Mouse (Mus musculus) ES-Bruce4 (cell line): Measurements from ENCODE around the gene Hus1.

Experiments used
- EP300 ChIP-seq: IDR thresholded peaks from 2 replicates; pipeline ENCODE4 v1.6.1; 2011; ENCODE audit warnings: low read depth, low read length; ENCODE audit not compliant: insufficient read depth
- POLR2A ChIP-seq: IDR thresholded peaks from one replicate; pipeline ENCODE4 v1.8.1; 2011; ENCODE audit warnings: low read length; ENCODE audit not compliant: insufficient read depth

GRCm38 (mm10) chr11:9047044-9047443, 36.1 kb upstream of the Hus1 start:
- TF ChIP-seq POLR2A (no peak), EP300 (no peak)
